Mouse (Mus musculus): ENCODE measurements around the gene Ddx28.

- no peak for TF ChIP-seq CTCF (IDR thresholded peaks at IDR 0.05; ENCODE audit: extremely low read depth, insufficient read depth, insufficient read length, insufficient replicate concordance)
- peak; percentile 72 for TF ChIP-seq POLR2A (IDR thresholded peaks at IDR 0.05; ENCODE audit: low read depth, low read length)
These were observed 40.9 kb upstream of the Ddx28 start for GRCm38 (mm10) chr8:106052510-106053089.

Measured in spleen, adult 2 months (tissue).